Mouse (Mus musculus): ENCODE measurements around the gene Vmn2r71. TPM values are rescaled to one million over a fixed set of nuclear protein-coding genes. Genes with fewer than 3 reads are reported as not detected.

Vmn2r71 gene
- not detected in 3 replicates for total RNA-seq (2017)

GRCm38 (mm10) chr7:85562787-85563186 is at the start of gene Vmn2r71:
Gene Vmn2r71, plus strand, starts transcription at chr7:85563087.
- ATAC-seq (replicated peaks; ENCODE audit: insufficient number of reproducible peaks, low FRiP score, low TSS enrichment, poor library complexity, severe bottlenecking), result no peak

- ATAC-seq (replicated peaks; ENCODE audit: insufficient number of reproducible peaks, low FRiP score, low TSS enrichment, poor library complexity, severe bottlenecking), result no peak
Measured at GRCm38 (mm10) chr7:85542108-85542507, 20.8 kb upstream of the Vmn2r71 start.

- no peak for ATAC-seq (replicated peaks; ENCODE audit: insufficient number of reproducible peaks, low FRiP score, low TSS enrichment, poor library complexity, severe bottlenecking)
Measured at GRCm38 (mm10) chr7:85543118-85543517, 19.8 kb upstream of the Vmn2r71 start.

- no peak for ATAC-seq (replicated peaks; ENCODE audit: insufficient number of reproducible peaks, low FRiP score, low TSS enrichment, poor library complexity, severe bottlenecking)
Measured at GRCm38 (mm10) chr7:85569092-85569491, 6.2 kb downstream of the Vmn2r71 start, which contains the start of gene Vmn2r70. Gene Vmn2r70, minus strand, starts transcription at chr7:85569192.

Other genes starting within 250 kb of the Vmn2r71 start
- not detected in 3 replicates for gene Vmn2r69, start 147.2 kb upstream of the Vmn2r71 start, total RNA-seq (2017)
- gene Vmn2r70, start 6.1 kb downstream of the Vmn2r71 start, total RNA-seq (2017), result not detected in 3 replicates
- not detected in 3 replicates for gene Vmn2r72, start 192.0 kb downstream of the Vmn2r71 start, total RNA-seq (2017)